Mouse (Mus musculus): ENCODE results near the gene Tnfrsf13b. TPM values are rescaled to one million over a fixed set of nuclear protein-coding genes. Genes with fewer than 3 reads are reported as not detected.

Tnfrsf13b gene
- total and polyA plus RNA-seq, 2 experiments from 2014 or later: 0.08 to 1.5 TPM

DNA sequence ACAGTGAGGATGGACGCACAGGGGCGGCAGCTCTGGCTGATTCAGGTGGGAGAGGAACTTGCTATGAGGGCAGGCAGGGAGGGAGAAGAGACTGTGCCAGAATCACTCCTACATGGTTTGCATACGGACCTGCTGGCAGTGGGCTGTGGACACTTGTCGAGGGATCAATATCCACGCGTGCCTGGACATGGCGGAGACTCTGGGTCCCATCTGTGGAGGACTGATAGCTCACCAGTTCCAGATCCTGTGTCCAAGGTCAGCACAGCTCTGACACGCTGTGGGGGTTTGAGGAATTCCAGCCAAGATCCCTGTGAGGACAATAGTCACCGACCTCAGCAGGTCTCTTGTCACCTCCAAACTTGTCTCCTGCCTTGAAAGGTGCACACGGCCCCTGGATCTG lies 16.4 kb upstream of the Tnfrsf13b start:
- H3K27me3 ChIP-seq (ENCODE audit: control insufficient read depth, insufficient read depth, low read length): no peaks in the 10 kb centered on the region
- H3K4me1 ChIP-seq (ENCODE audit: control insufficient read depth, insufficient read depth): no peaks in the 10 kb centered on the region
- no peak overlapping the region for H3K4me2 ChIP-seq (ENCODE audit: low read depth, low read length)
- no peaks in the 10 kb centered on the region for H3K9me3 ChIP-seq (replicated peaks; ENCODE audit: control insufficient read depth, low read length)
- H3K27ac ChIP-seq (ENCODE audit: low read depth): no peak overlapping the region
- no peaks in the 10 kb centered on the region for H3K36me3 ChIP-seq (replicated peaks; ENCODE audit: control insufficient read depth, insufficient read depth, low read length)
- no peak for TF ChIP-seq CTCF (IDR thresholded peaks at IDR 0.05; ENCODE audit: low read depth)
- TF ChIP-seq EP300 (IDR thresholded peaks at IDR 0.05; ENCODE audit: low read depth): no peak
- no peak overlapping the region for H3K4me3 ChIP-seq (ENCODE audit: low read depth, low read length)
- no peak overlapping the region for H3K9ac ChIP-seq (replicated peaks; ENCODE audit: low read depth, low read length)
- WGBS: 61% methylated on average over 10 of the region's 10 CpGs
- ATAC-seq (ENCODE audit: insufficient read depth, low read depth) (no peak), DNase-seq (ENCODE audit: low spot score) (no peak)

DNA sequence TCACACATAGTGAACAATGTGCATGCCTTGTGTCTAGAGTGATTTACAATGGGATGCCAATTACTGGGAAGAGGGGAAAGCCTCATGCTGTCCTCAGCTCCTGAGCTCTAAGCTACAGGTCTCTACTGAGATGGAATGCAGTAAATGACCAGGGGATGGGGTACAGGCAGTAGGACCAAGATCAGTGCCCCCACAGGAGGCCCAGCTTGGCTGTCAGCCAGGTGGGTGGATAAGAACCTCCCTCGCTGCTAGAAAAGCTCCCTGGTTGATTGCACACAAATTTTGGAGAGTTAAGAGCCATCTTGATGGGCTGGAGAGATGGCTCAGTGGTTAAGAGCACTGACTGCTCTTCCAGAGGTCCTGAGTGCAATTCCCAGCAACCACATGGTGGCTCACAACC lies 15.6 kb upstream of the Tnfrsf13b start:
- Histone ChIP-seq H3K9ac (replicated peaks; ENCODE audit: low read depth, low read length) (no peak overlapping the region), H3K27me3 (ENCODE audit: control insufficient read depth, insufficient read depth, low read length) (no peaks in the 10 kb centered on the region), H3K36me3 (replicated peaks; ENCODE audit: control insufficient read depth, insufficient read depth, low read length) (no peaks in the 10 kb centered on the region), H3K9me3 (replicated peaks; ENCODE audit: control insufficient read depth, low read length) (no peaks in the 10 kb centered on the region), H3K4me1 (ENCODE audit: control insufficient read depth, insufficient read depth) (no peaks in the 10 kb centered on the region), H3K4me2 (ENCODE audit: low read depth, low read length) (no peak overlapping the region), H3K4me3 (ENCODE audit: low read depth, low read length) (no peak overlapping the region), H3K27ac (ENCODE audit: low read depth) (no peak overlapping the region)
- ATAC-seq (ENCODE audit: insufficient read depth, low read depth): no peak
- no peak for DNase-seq (ENCODE audit: low spot score)
- TF ChIP-seq EP300 (IDR thresholded peaks at IDR 0.05; ENCODE audit: low read depth) (no peak), CTCF (IDR thresholded peaks at IDR 0.05; ENCODE audit: low read depth) (no peak)
- 10% methylated on average over 1 of the region's 1 CpGs for WGBS

DNA sequence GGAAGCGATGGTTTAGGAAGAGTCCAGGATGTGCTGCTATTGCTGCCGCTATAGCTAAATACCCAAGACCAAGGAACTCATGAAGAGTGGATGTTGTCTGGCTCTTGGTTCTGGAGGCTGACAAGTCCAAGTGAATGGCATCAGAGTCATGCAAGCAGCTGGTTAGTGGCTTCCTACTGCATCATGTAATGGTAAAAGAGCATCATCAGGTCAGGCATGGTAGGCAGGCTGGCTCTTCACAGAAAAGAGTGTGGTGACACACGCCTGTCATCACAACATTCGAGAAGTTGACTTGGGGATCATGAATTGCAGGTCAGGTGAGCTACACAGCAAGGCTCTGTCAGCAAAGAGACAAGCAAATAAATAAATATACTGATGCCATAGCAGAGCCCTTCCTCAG lies 15.1 kb upstream of the Tnfrsf13b start:
- Histone ChIP-seq H3K36me3 (replicated peaks; ENCODE audit: control insufficient read depth, insufficient read depth, low read length) (no peaks in the 10 kb centered on the region), H3K4me3 (ENCODE audit: low read depth, low read length) (no peak overlapping the region), H3K9ac (replicated peaks; ENCODE audit: low read depth, low read length) (no peak overlapping the region), H3K4me1 (ENCODE audit: control insufficient read depth, insufficient read depth) (no peaks in the 10 kb centered on the region), H3K27me3 (ENCODE audit: control insufficient read depth, insufficient read depth, low read length) (no peaks in the 10 kb centered on the region), H3K9me3 (replicated peaks; ENCODE audit: control insufficient read depth, low read length) (no peaks in the 10 kb centered on the region), H3K4me2 (ENCODE audit: low read depth, low read length) (no peak overlapping the region), H3K27ac (ENCODE audit: low read depth) (no peak overlapping the region)
- DNase-seq (ENCODE audit: low spot score) (no peak), ATAC-seq (ENCODE audit: insufficient read depth, low read depth) (no peak)
- WGBS: 86% methylated on average over 4 of the region's 4 CpGs
- no peak for TF ChIP-seq CTCF (IDR thresholded peaks at IDR 0.05; ENCODE audit: low read depth)
- no peak for TF ChIP-seq EP300 (IDR thresholded peaks at IDR 0.05; ENCODE audit: low read depth)

DNA sequence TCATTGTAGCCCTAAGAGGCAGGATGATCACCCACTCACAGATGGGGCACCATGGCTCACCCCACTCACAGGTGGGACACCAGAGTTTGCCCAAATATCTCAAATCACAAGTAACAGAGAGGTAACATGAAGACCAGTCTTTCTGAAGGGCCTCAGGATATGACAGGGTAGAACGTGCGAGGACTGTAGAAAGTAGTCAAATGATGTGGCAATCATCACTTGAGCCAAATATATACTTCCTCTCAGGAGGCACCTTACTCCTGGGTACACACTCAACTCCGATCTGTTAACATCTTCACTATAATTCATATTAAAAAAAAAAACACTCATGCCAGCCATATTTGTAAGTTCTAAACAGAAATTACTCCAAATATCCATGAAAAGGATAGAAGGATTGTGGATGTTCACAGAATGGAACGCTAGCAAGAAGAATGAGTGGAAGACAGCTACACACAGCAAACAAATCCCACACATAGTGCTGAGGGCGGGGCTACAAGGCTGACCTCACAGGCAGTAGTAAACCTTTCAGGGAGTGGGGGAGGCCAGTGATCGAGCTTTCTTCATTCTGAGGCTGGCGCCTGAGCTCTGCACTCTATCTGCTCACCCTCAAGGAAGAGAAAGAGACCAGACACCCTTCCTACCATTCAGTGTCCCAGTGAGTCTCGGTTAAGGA lies 14.1 kb upstream of the Tnfrsf13b start:
- DNase-seq (ENCODE audit: low spot score) (no peak), ATAC-seq (ENCODE audit: insufficient read depth, low read depth) (no peak)
- no peak overlapping the region for H3K9ac ChIP-seq (replicated peaks; ENCODE audit: low read depth, low read length)
- H3K27me3 ChIP-seq (ENCODE audit: control insufficient read depth, insufficient read depth, low read length): no peaks in the 10 kb centered on the region
- H3K36me3 ChIP-seq (replicated peaks; ENCODE audit: control insufficient read depth, insufficient read depth, low read length): no peaks in the 10 kb centered on the region
- H3K9me3 ChIP-seq (replicated peaks; ENCODE audit: control insufficient read depth, low read length): no peaks in the 10 kb centered on the region
- no peak overlapping the region for H3K4me2 ChIP-seq (ENCODE audit: low read depth, low read length)
- no peaks in the 10 kb centered on the region for H3K4me1 ChIP-seq (ENCODE audit: control insufficient read depth, insufficient read depth)
- TF ChIP-seq CTCF (IDR thresholded peaks at IDR 0.05; ENCODE audit: low read depth) (no peak), EP300 (IDR thresholded peaks at IDR 0.05; ENCODE audit: low read depth) (no peak)
- WGBS: 71% methylated on average over 8 of the region's 8 CpGs
- H3K27ac ChIP-seq (ENCODE audit: low read depth): no peak overlapping the region
- no peak overlapping the region for H3K4me3 ChIP-seq (ENCODE audit: low read depth, low read length)

DNA sequence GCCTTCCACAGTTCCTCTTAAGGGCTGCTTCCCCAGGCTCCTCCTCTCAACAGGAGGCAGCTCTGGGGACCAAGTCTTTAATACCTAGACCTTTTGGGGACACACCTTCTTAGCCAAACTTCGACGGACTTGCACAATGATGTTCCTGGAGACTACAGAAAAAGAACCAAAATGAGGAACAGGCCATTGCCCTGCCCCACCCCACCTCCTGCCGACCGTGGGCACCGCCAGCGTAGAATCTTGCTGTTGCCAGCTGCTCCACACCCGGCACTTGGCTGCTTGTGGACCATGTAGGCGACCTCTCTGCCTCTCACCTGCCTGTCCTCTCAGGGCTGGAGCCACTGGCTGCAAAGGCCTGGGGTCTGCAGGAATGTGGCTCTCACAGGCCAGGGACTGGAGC lies 10.3 kb upstream of the Tnfrsf13b start:
- Histone ChIP-seq H3K9ac (replicated peaks; ENCODE audit: low read depth, low read length) (no peak overlapping the region), H3K36me3 (replicated peaks; ENCODE audit: control insufficient read depth, insufficient read depth, low read length) (no peaks in the 10 kb centered on the region), H3K27ac (ENCODE audit: low read depth) (no peak overlapping the region), H3K9me3 (replicated peaks; ENCODE audit: control insufficient read depth, low read length) (0 out of 2 replicates have a peak, but pooled peaks cover 6% of the 10 kb centered on the region), H3K4me3 (ENCODE audit: low read depth, low read length) (no peak overlapping the region), H3K4me2 (ENCODE audit: low read depth, low read length) (no peak overlapping the region), H3K4me1 (ENCODE audit: control insufficient read depth, insufficient read depth) (no peaks in the 10 kb centered on the region), H3K27me3 (ENCODE audit: control insufficient read depth, insufficient read depth, low read length) (no peaks in the 10 kb centered on the region)
- DNase-seq (ENCODE audit: low spot score) (no peak), ATAC-seq (ENCODE audit: insufficient read depth, low read depth) (no peak)
- TF ChIP-seq EP300 (IDR thresholded peaks at IDR 0.05; ENCODE audit: low read depth) (no peak), CTCF (IDR thresholded peaks at IDR 0.05; ENCODE audit: low read depth) (no peak)
- WGBS: 55% methylated on average over 8 of the region's 8 CpGs
